20 mouse cellular contexts compared by ENCODE assay signal in genomic region chr15:79802304-79802703, GRCm38 (mm10). TPM values are rescaled to one million over a fixed set of nuclear protein-coding genes. Genes with fewer than 3 reads are reported as not detected.
DNase-seq lines count a peak whose midpoint lies in the region; ATAC-seq lines count a peak whose summit lies in the region.
"Had no signal": no experiment of that assay in that cellular context is flagged by ENCODE, and none has a peak within 500 bp of the region (broad histone marks: within the 10 kb centered on the region; RNA-seq: fewer than 3 reads in every experiment).

No protein-coding gene starts in this region.

- H3K4me2 ChIP-seq in hindbrain, embryonic 14.5 days (replicated peaks), result peak overlapping the region; percentile 73; the same call in 1 of the 2 replicates
- H3K4me2 ChIP-seq in midbrain, embryonic 13.5 days (replicated peaks), result peak overlapping the region; percentile 78; the same call in 1 of the 2 replicates
- peak overlapping the region; percentile 81; the same call in 1 of the 2 replicates for H3K4me2 ChIP-seq in midbrain, embryonic 15.5 days

- no peaks in the 10 kb centered on the region for H3K9me3 ChIP-seq in hindbrain, embryonic 14.5 days (ENCODE audit: control insufficient read depth, low read length)
- no peaks in the 10 kb centered on the region for H3K9me3 ChIP-seq in hindbrain, embryonic 10.5 days
- H3K9me3 ChIP-seq in midbrain, embryonic 13.5 days, result no peaks in the 10 kb centered on the region
- no peaks in the 10 kb centered on the region for H3K9me3 ChIP-seq in midbrain, embryonic 10.5 days (replicated peaks)
- no peaks in the 10 kb centered on the region for H3K9me3 ChIP-seq in midbrain, embryonic 15.5 days
- H3K9me3 ChIP-seq: embryonic facial prominence, embryonic 13.5 days had no signal

- peaks cover 11% of the 10 kb centered on the region for H3K4me1 ChIP-seq in hindbrain, embryonic 14.5 days (replicated peaks; ENCODE audit: control insufficient read depth, insufficient read depth, low read length)
- peaks cover 24% of the 10 kb centered on the region for H3K4me1 ChIP-seq in hindbrain, embryonic 10.5 days (replicated peaks)
- peaks cover 39% of the 10 kb centered on the region for H3K4me1 ChIP-seq in midbrain, embryonic 13.5 days (replicated peaks)
- H3K4me1 ChIP-seq in midbrain, embryonic 10.5 days, result peaks cover 22% of the 10 kb centered on the region
- H3K4me1 ChIP-seq in midbrain, embryonic 15.5 days, result peaks cover 34% of the 10 kb centered on the region

- no peaks in the 10 kb centered on the region for H3K36me3 ChIP-seq in hindbrain, embryonic 14.5 days (replicated peaks; ENCODE audit: control insufficient read depth, insufficient read depth)
- H3K36me3 ChIP-seq in hindbrain, embryonic 10.5 days, result no peaks in the 10 kb centered on the region
- H3K36me3 ChIP-seq in midbrain, embryonic 13.5 days, result no peaks in the 10 kb centered on the region
- H3K36me3 ChIP-seq in midbrain, embryonic 10.5 days, result no peaks in the 10 kb centered on the region
- no peaks in the 10 kb centered on the region for H3K36me3 ChIP-seq in midbrain, embryonic 15.5 days (replicated peaks)
- H3K36me3 ChIP-seq: embryonic facial prominence, embryonic 13.5 days had no signal

- ATAC-seq in hindbrain, embryonic 14.5 days (ENCODE audit: low FRiP score), result no peak
- no peak for ATAC-seq in midbrain, embryonic 13.5 days
- ATAC-seq in midbrain, embryonic 15.5 days (replicated peaks), result no peak

- no peak overlapping the region for H3K9ac ChIP-seq in hindbrain, embryonic 14.5 days
- H3K9ac ChIP-seq in midbrain, embryonic 13.5 days (replicated peaks), result no peak overlapping the region
- H3K9ac ChIP-seq in midbrain, embryonic 15.5 days, result no peak overlapping the region
- H3K9ac ChIP-seq: embryonic facial prominence, embryonic 13.5 days had no signal

- DNase-seq in hindbrain, embryonic 14.5 days (ENCODE audit: low spot score), result no peak
- no peak for DNase-seq in hindbrain, embryonic 10.5 days (ENCODE audit: low spot score)
- no peak for DNase-seq in midbrain, embryonic 10.5 days (ENCODE audit: low spot score)
- peak; percentile 75 for DNase-seq in cerebellum, adult 8-10 months
- DNase-seq in liver, result no peak
- no peak for DNase-seq in adipocyte (ENCODE audit: low spot score)
- DNase-seq: adrenal gland, adult 8-10 months; heart, adult 18-20 months; kidney, adult 11 months; kidney, postnatal 14 days; layer of hippocampus, adult 9-11 months; lung, adult 18-20 months; spleen, adult 18-20 months; thymus, postnatal 36 days had no signal

- WGBS in hindbrain, embryonic 14.5 days, result 66% methylated on average over 4 of the region's 4 CpGs
- 72% methylated on average over 4 of the region's 4 CpGs for WGBS in hindbrain, embryonic 10.5 days
- 57% methylated on average over 4 of the region's 4 CpGs for whole genome bisulfite sequencing in midbrain, embryonic 13.5 days
- 74% methylated on average over 4 of the region's 4 CpGs for whole genome bisulfite sequencing in midbrain, embryonic 10.5 days
- 68% methylated on average over 4 of the region's 4 CpGs for WGBS in midbrain, embryonic 15.5 days

- peaks cover 40% of the 10 kb centered on the region for H3K27me3 ChIP-seq in hindbrain, embryonic 14.5 days (ENCODE audit: control insufficient read depth, insufficient read depth, low read length)
- H3K27me3 ChIP-seq in hindbrain, embryonic 10.5 days (ENCODE audit: insufficient read depth, poor library complexity, severe bottlenecking), result peaks cover 75% of the 10 kb centered on the region
- H3K27me3 ChIP-seq in midbrain, embryonic 13.5 days, result peaks cover 52% of the 10 kb centered on the region
- H3K27me3 ChIP-seq in midbrain, embryonic 10.5 days (ENCODE audit: low read depth, poor library complexity, severe bottlenecking), result peaks cover 71% of the 10 kb centered on the region
- peaks cover 27% of the 10 kb centered on the region for H3K27me3 ChIP-seq in midbrain, embryonic 15.5 days (replicated peaks)

- H3K4me3 ChIP-seq in hindbrain, embryonic 14.5 days (replicated peaks; ENCODE audit: low read length), result no peak overlapping the region
- H3K4me3 ChIP-seq in hindbrain, embryonic 10.5 days, result no peak overlapping the region
- H3K4me3 ChIP-seq in midbrain, embryonic 13.5 days (replicated peaks), result no peak overlapping the region
- H3K4me3 ChIP-seq in midbrain, embryonic 10.5 days, result no peak overlapping the region
- H3K4me3 ChIP-seq in midbrain, embryonic 15.5 days, result no peak overlapping the region
- H3K4me3 ChIP-seq: embryonic facial prominence, embryonic 13.5 days had no signal

- H3K27ac ChIP-seq in hindbrain, embryonic 14.5 days, result no peak overlapping the region
- H3K27ac ChIP-seq in hindbrain, embryonic 10.5 days, result no peak overlapping the region
- no peak overlapping the region for H3K27ac ChIP-seq in midbrain, embryonic 13.5 days
- H3K27ac ChIP-seq in midbrain, embryonic 10.5 days (replicated peaks), result no peak overlapping the region
- H3K27ac ChIP-seq in midbrain, embryonic 15.5 days, result no peak overlapping the region
- H3K27ac ChIP-seq: embryonic facial prominence, embryonic 13.5 days had no signal

RNA-seq across cellular contexts. Expression of gene Nptxr, which starts 2.3 kb away (rescaled TPM):
- polyA plus RNA-seq in hindbrain, embryonic 14.5 days (2014; fragmentation: Nextera tagmentation; extraction: Ambion mirVana), result 20.9 and 24.8 TPM in 2 replicates
- 2.2 and 4.6 TPM in 2 replicates for polyA plus RNA-seq in hindbrain, embryonic 10.5 days (2016; fragmentation: Nextera tagmentation; extraction: Ambion mirVana)
- polyA plus RNA-seq in midbrain, embryonic 13.5 days (2015; fragmentation: Nextera tagmentation; extraction: Ambion mirVana), result 18.1 and 18.6 TPM in 2 replicates
- 2.2 and 3.4 TPM in 2 replicates for polyA plus RNA-seq in midbrain, embryonic 10.5 days (2016; fragmentation: Nextera tagmentation; extraction: Ambion mirVana)
- 52.0 and 54.8 TPM in 2 replicates for polyA plus RNA-seq in midbrain, embryonic 15.5 days (2015; fragmentation: Nextera tagmentation; extraction: Ambion mirVana)

RNA-seq across cellular contexts. Expression of gene Dnal4, which starts 24.7 kb away (rescaled TPM):
- polyA plus RNA-seq in hindbrain, embryonic 14.5 days (2014; fragmentation: Nextera tagmentation; extraction: Ambion mirVana), result 64.6 and 67.8 TPM in 2 replicates
- 68.0 and 83.0 TPM in 2 replicates for polyA plus RNA-seq in hindbrain, embryonic 10.5 days (2016; fragmentation: Nextera tagmentation; extraction: Ambion mirVana)
- 84.8 and 91.6 TPM in 2 replicates for polyA plus RNA-seq in midbrain, embryonic 13.5 days (2015; fragmentation: Nextera tagmentation; extraction: Ambion mirVana)
- polyA plus RNA-seq in midbrain, embryonic 10.5 days (2016; fragmentation: Nextera tagmentation; extraction: Ambion mirVana), result 63.9 and 81.5 TPM in 2 replicates
- polyA plus RNA-seq in midbrain, embryonic 15.5 days (2015; fragmentation: Nextera tagmentation; extraction: Ambion mirVana), result 80.6 and 81.1 TPM in 2 replicates

RNA-seq across cellular contexts. Expression of gene Npcd, which starts 31.7 kb away (rescaled TPM):
- 1.4 and 5.5 TPM in 2 replicates for polyA plus RNA-seq in hindbrain, embryonic 14.5 days (2014; fragmentation: Nextera tagmentation; extraction: Ambion mirVana)
- 0.14 and 0.17 TPM in 2 replicates for polyA plus RNA-seq in hindbrain, embryonic 10.5 days (2016; fragmentation: Nextera tagmentation; extraction: Ambion mirVana)
- polyA plus RNA-seq in midbrain, embryonic 13.5 days (2015; fragmentation: Nextera tagmentation; extraction: Ambion mirVana), result 0.58 and 1.2 TPM in 2 replicates
- 0.16 TPM in 1 of 2 replicates, not detected in the other for polyA plus RNA-seq in midbrain, embryonic 10.5 days (2016; fragmentation: Nextera tagmentation; extraction: Ambion mirVana)
- 0.42 and 0.98 TPM in 2 replicates for polyA plus RNA-seq in midbrain, embryonic 15.5 days (2015; fragmentation: Nextera tagmentation; extraction: Ambion mirVana)
- polyA plus RNA-seq: heart, embryonic 14.5 days; liver, adult 2 months; neural tube, embryonic 11.5 days had no signal

RNA-seq across cellular contexts. Expression of gene Cbx6, which starts 32.2 kb away (rescaled TPM):
- 36.9 and 39.8 TPM in 2 replicates for polyA plus RNA-seq in hindbrain, embryonic 14.5 days (2014; fragmentation: Nextera tagmentation; extraction: Ambion mirVana)
- 20.7 and 26.1 TPM in 2 replicates for polyA plus RNA-seq in hindbrain, embryonic 10.5 days (2016; fragmentation: Nextera tagmentation; extraction: Ambion mirVana)
- 53.9 and 61.4 TPM in 2 replicates for polyA plus RNA-seq in midbrain, embryonic 13.5 days (2015; fragmentation: Nextera tagmentation; extraction: Ambion mirVana)
- 24.0 and 30.4 TPM in 2 replicates for polyA plus RNA-seq in midbrain, embryonic 10.5 days (2016; fragmentation: Nextera tagmentation; extraction: Ambion mirVana)
- 70.6 and 75.7 TPM in 2 replicates for polyA plus RNA-seq in midbrain, embryonic 15.5 days (2015; fragmentation: Nextera tagmentation; extraction: Ambion mirVana)

RNA-seq across cellular contexts. Expression of gene Sun2, which starts 60.0 kb away (rescaled TPM):
- 5.9 and 6.7 TPM in 2 replicates for polyA plus RNA-seq in hindbrain, embryonic 14.5 days (2014; fragmentation: Nextera tagmentation; extraction: Ambion mirVana)
- polyA plus RNA-seq in hindbrain, embryonic 10.5 days (2016; fragmentation: Nextera tagmentation; extraction: Ambion mirVana), result 2.0 and 5.0 TPM in 2 replicates
- 8.4 and 8.5 TPM in 2 replicates for polyA plus RNA-seq in midbrain, embryonic 13.5 days (2015; fragmentation: Nextera tagmentation; extraction: Ambion mirVana)
- 2.2 and 3.9 TPM in 2 replicates for polyA plus RNA-seq in midbrain, embryonic 10.5 days (2016; fragmentation: Nextera tagmentation; extraction: Ambion mirVana)
- 7.6 and 9.3 TPM in 2 replicates for polyA plus RNA-seq in midbrain, embryonic 15.5 days (2015; fragmentation: Nextera tagmentation; extraction: Ambion mirVana)
